Mouse (Mus musculus): ENCODE measurements around the gene Gm49321.

DNA sequence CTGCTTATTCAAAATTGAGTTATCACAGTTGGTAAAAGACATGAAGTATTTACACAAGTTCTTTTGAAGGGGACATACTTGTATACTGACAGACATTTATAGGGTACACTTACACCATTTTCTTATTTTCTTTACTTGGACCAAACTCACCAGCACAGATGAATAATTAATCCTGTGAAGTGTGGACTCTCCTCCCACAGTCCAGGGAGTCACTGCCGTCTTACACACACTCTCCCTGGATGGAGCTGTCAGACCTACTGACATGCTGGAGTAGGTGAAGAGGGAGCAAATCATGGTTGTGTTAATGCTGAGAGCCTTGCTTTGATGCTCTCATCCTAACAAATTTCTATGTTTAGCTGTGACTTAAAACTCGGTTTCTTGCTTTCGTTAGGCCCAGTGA lies 7.2 kb upstream of the Gm49321 start:
- TF ChIP-seq POLR2A (IDR thresholded peaks at IDR 0.05; ENCODE audit: control insufficient read depth, extremely low read depth, insufficient read depth, low read length, poor library complexity) (no peak), CTCF (IDR thresholded peaks at IDR 0.05; ENCODE audit: borderline replicate concordance, control insufficient read depth, extremely low read depth, insufficient read depth, low read length, poor library complexity) (no peak)

All from thymus, adult 2 months (tissue).